Mouse (Mus musculus): ENCODE data around the gene Eef1e1.
"Not testable (repeated sequence)": the region's sequence is repeated elsewhere in the genome, so short reads cannot be mapped to it uniquely, and the experiment has no call there.

Gene Eef1e1

DNA sequence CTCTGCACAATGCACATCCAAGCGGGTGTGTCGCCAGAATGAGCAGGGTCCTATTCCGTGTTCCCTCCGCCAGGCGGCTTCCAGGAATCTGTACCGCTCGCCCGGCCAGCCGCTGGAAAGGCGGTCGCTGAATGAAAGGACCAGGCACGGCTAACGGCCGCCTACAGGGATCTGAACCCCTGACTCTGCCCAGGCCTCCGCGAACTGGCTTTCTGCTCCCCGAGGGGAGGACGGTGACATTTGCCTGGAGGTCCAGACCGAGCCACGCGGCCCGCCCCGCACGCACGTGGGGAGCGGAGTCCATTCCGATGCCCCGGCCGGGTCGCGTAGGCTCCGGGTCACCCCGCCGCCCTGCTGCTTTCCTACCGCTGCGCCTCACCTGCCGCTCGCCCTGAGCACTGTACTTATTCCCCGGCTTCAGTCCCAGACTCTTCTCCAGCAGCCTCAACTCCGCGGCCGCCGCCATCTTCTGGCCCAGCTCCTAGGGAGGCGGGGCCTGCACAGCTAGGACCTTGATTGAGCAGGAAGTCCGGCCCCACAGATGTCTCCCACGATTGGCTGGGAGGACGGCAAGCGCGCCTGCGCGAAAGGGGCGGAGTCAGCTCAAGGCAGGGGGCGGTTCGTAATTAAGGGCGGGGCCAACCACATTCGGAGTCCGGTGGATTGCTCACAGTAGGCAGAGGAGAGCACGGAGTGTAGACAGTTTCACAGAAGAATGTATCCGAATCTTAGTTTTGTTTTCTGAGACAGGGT lies at the start of gene Eef1e1:
Eef1e1 (minus strand) TSS at position 531 of the 753 bp plus-strand sequence.
- peak; percentile 94 for DNase-seq (ENCODE audit: extremely low spot score, low spot score)

DNA sequence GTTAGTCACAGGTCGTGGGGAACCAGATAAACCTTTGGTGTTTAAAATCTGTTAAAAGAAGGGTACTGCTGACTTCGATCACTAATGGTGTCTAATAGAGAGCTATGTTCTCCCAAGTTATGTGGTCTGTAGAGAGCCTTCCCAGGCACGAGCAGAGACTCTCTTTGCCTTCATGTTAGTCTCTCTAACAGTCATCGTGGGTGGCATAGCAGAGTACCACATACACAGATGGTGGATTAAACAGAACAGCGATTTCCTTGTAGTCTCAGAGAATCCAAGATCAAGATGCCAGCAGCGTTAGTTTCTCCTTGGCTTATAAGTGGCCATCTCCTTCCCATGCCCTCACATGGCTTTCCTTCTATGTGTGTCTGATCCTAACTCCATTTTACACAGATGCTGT lies 32.0 kb upstream of the Eef1e1 start:
- DNase-seq (ENCODE audit: extremely low spot score, low spot score), result no peak

DNA sequence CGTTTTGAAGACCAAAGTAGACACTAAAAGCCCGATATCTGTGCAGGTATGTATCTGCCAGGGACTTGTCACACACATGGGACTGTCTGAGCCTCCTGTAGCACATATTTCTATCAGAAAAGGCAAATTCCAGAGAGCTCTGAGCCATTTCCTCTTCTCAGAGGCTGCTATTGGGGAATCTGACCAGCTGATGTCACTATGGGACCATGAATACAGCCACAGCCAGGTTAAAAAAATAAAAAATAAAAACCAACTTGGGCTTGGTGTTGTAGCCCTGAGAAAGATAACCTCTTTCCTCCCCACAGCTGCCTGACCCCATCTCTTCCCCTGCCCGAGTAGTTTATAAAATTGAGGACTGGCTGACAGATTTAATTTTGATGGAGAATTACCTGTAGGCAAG lies 31.2 kb upstream of the Eef1e1 start:
- peak; percentile 17 for DNase-seq (ENCODE audit: extremely low spot score, low spot score)

GRCm38 (mm10) chr13:38688761-38689160 lies 29.9 kb upstream of the Eef1e1 start:
- DNase-seq (ENCODE audit: extremely low spot score, low spot score), result no peak

GRCm38 (mm10) chr13:38672336-38672735 lies 13.5 kb upstream of the Eef1e1 start:
- DNase-seq (ENCODE audit: extremely low spot score, low spot score), result no peak

- not testable (repeated sequence) for DNase-seq (ENCODE audit: extremely low spot score, low spot score)
Observed at GRCm38 (mm10) chr13:38671451-38671850, 12.6 kb upstream of the Eef1e1 start.

DNA sequence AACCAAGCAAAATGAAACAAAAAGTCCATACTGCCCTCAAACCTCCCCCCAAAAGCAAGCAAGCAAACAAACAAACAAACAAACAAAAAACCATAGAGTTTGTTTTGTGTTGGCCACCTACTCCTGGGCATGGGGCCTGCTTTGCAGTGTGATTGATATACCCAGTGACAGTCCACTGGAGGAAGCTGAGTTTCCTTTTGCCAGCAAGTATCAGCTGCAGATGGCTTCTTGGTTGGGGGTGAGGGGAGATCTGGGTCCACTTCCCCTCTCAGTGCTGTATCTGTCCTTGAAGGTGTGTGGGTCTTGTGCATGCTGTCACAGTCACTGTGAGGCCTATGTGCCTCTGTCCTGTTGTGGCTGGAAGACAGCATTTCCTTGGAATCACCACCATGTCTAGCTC lies 11.2 kb upstream of the Eef1e1 start:
- no peak for DNase-seq (ENCODE audit: extremely low spot score, low spot score)

DNA sequence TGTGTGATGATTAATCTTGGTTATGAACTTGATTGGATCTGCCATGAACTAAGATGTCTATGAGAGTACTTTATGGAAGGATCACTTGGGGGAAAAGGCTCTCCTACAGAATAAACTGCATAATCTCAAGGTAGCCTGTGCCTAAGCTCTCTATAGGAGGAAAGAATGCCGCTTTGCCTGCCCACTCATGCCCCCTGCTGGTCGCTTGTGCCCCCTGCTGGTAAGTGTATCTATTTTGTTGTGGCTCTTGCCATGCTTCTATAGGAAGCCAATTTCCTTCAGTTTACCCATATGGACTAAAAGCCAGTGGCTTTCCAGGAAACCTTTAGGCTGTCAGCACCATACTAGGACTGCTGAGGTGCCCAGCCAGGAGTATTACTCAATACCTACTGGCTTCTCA lies 9.7 kb upstream of the Eef1e1 start:
- DNase-seq (ENCODE audit: extremely low spot score, low spot score), result peak; percentile 19

- no peak for DNase-seq (ENCODE audit: extremely low spot score, low spot score)
Observed at GRCm38 (mm10) chr13:38664753-38665152, 5.9 kb upstream of the Eef1e1 start.

GRCm38 (mm10) chr13:38659524-38660136 lies 772 bp upstream of the Eef1e1 start:
- no peak for DNase-seq (ENCODE audit: extremely low spot score, low spot score)

DNA sequence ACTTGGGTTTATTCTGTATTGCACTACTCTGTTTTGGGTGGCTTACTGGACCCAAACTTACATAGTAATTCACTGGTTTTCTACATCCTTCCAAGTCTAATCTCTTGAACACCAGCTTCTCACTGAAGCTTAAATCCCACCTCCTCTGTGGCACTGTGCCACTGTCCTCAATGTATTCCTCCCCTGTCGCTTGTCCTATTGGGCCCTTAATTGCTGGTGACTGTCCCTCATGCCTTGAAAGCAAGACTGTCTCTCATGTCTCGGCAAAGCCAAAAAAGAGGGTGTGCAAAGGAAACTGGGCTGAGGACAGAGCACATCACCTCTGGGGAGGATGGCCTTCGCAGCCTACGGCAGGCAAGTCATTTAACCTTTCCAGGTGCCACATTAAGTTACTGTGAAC lies 993 bp downstream of the Eef1e1 start:
- DNase-seq (ENCODE audit: extremely low spot score, low spot score), result peak; percentile 19

GRCm38 (mm10) chr13:38650292-38650691 lies 8.6 kb downstream of the Eef1e1 start:
- DNase-seq (ENCODE audit: extremely low spot score, low spot score), result no peak

DNA sequence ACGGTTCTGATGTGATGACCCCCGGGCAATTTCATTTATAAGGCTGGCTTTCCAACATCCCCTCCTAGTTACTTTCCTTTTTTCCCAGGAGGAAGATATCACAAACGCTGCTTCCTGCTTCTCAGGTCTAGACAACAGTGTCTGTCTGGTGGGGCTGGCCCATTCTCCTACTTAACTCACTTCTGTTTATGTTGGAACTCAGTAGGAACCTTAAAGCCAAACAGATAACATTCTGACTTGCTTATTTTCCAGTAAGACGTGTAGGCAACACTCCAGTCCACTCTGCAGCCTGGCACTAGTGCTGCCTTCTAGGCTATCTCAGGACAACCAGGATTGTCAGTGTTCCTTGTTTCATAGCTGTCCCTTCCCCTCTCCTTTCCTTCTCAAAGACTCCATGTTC lies 9.8 kb downstream of the Eef1e1 start:
- no peak for DNase-seq (ENCODE audit: extremely low spot score, low spot score)

GRCm38 (mm10) chr13:38641414-38641813 lies 17.4 kb downstream of the Eef1e1 start:
- no peak for DNase-seq (ENCODE audit: extremely low spot score, low spot score)

DNA sequence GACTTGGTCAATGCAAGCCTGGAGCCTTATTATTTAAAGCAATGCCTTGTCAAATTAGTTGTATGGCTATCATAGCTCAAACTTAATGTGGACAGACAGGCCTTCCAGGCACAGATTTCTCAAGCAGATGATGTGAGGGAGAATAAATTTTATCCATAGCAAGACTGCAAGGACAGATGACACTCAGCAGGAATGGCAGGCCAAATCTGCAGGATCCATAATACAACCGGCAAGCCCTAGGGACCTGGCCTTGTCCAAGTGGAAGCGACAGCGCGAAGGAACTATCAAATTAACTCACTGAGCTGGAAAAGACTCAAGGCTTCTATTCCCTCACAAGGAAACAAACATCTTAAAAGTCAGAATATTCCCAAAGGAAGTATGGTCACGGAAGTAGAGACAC lies 17.9 kb downstream of the Eef1e1 start:
- no peak for DNase-seq (ENCODE audit: extremely low spot score, low spot score)

- DNase-seq (ENCODE audit: extremely low spot score, low spot score), result no peak
Observed at GRCm38 (mm10) chr13:38638694-38639093, 20.2 kb downstream of the Eef1e1 start.

GRCm38 (mm10) chr13:38634800-38635269 lies 24.0 kb downstream of the Eef1e1 start, which contains the start of gene Bloc1s5:
Bloc1s5 (minus strand) TSS chr13:38635109.
- peak; percentile 95 for DNase-seq (ENCODE audit: extremely low spot score, low spot score)

- no peak for DNase-seq (ENCODE audit: extremely low spot score, low spot score)
Observed at GRCm38 (mm10) chr13:38634256-38634799, 24.5 kb downstream of the Eef1e1 start.

GRCm38 (mm10) chr13:38633287-38634000 lies 25.4 kb downstream of the Eef1e1 start:
- no peak for DNase-seq (ENCODE audit: extremely low spot score, low spot score)

DNA sequence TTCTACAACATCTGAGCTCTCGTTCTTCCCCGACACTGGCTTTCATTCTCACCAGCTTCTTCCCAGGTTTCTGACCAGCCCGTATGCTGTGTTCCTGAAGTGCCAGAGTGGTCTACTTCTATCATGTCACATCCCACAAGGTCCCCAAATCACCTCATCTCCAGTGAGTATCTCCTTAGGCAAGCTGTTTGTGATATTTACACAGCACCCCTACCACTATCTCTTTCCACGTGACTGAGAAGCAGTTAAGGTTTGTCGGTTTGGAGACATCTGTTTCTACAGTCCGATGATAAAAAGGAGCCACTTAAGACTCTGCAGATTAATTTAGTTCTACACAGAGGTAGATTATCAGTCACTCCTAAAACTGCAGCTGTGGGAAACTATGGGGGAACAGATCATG lies 26.3 kb downstream of the Eef1e1 start:
- DNase-seq (ENCODE audit: extremely low spot score, low spot score), result no peak

GRCm38 (mm10) chr13:38626229-38626525 lies 32.7 kb downstream of the Eef1e1 start:
- DNase-seq (ENCODE audit: extremely low spot score, low spot score), result no peak

Data from neural tube, embryonic 10.5 days (tissue).